ENCODE assay signal across 9 mouse cellular contexts in genomic region chr8:4259805-4260170, GRCm38 (mm10). TPM values are rescaled to one million over a fixed set of nuclear protein-coding genes. Genes with fewer than 3 reads are reported as not detected.
DNase-seq lines count a peak whose midpoint lies in the region; ATAC-seq and TF ChIP-seq lines count a peak whose summit lies in the region.
"Had no signal": no experiment of that assay in that cellular context is flagged by ENCODE, and none has a peak within 500 bp of the region (broad histone marks: within the 10 kb centered on the region; RNA-seq: fewer than 3 reads in every experiment).

No protein-coding gene starts in this region.

- H3K27ac ChIP-seq in heart, embryonic 11.5 days (ENCODE audit: low read depth, low read length): peak overlapping the region; percentile 72; the same call in 1 of the 2 replicates
- H3K27ac ChIP-seq in testis, adult 2 months (ENCODE audit: control insufficient read depth, insufficient read depth, low read depth, low read length): peak overlapping the region; percentile 84; the same call in 1 of the 2 replicates
- no peak overlapping the region for H3K27ac ChIP-seq in liver, embryonic 15.5 days (replicated peaks)
- H3K27ac ChIP-seq: macrophage had no signal

- ATAC-seq in heart, embryonic 11.5 days (replicated peaks; ENCODE audit: insufficient number of reproducible peaks, low FRiP score, low TSS enrichment): no peak
- no peak for ATAC-seq in liver, embryonic 15.5 days (ENCODE audit: insufficient read depth)

- TF ChIP-seq CTCF in testis, adult 2 months (IDR thresholded peaks at IDR 0.05; ENCODE audit: control insufficient read depth, insufficient read depth, insufficient replicate concordance, low read depth, low read length): no peak

- H3K36me3 ChIP-seq in heart, embryonic 11.5 days (ENCODE audit: control insufficient read depth, insufficient read depth, low read length): peaks cover 11% of the 10 kb centered on the region; the same call in 1 of the 2 replicates
- no peaks in the 10 kb centered on the region for H3K36me3 ChIP-seq in testis, adult 2 months (ENCODE audit: control insufficient read depth, insufficient read depth, low read length)
- H3K36me3 ChIP-seq in liver, embryonic 15.5 days (replicated peaks): peaks cover 70% of the 10 kb centered on the region

- TF ChIP-seq POLR2A in testis, adult 2 months (IDR thresholded peaks at IDR 0.05; ENCODE audit: control insufficient read depth, low read depth, low read length): no peak

- no peaks in the 10 kb centered on the region for H3K27me3 ChIP-seq in heart, embryonic 11.5 days (ENCODE audit: control insufficient read depth, insufficient read depth, low read length)
- H3K27me3 ChIP-seq in testis, adult 2 months (ENCODE audit: control insufficient read depth, insufficient read depth, low read length): no peaks in the 10 kb centered on the region
- no peaks in the 10 kb centered on the region for H3K27me3 ChIP-seq in liver, embryonic 15.5 days

- no peaks in the 10 kb centered on the region for H3K9me3 ChIP-seq in heart, embryonic 11.5 days (replicated peaks; ENCODE audit: control insufficient read depth, low read length)
- no peaks in the 10 kb centered on the region for H3K9me3 ChIP-seq in liver, embryonic 15.5 days (replicated peaks)

- peak overlapping the region; percentile 92 for H3K4me2 ChIP-seq in heart, embryonic 11.5 days
- H3K4me2 ChIP-seq in liver, embryonic 15.5 days: peak overlapping the region; percentile 100; the same call in 1 of the 2 replicates

- DNase-seq in heart, postnatal 36 days: no peak
- no peak for DNase-seq in testis, postnatal 10 days (ENCODE audit: low spot score)
- no peak for DNase-seq in urinary bladder, adult 2 months (ENCODE audit: low spot score)
- DNase-seq in spleen, adult 12 weeks (ENCODE audit: low spot score): no peak
- DNase-seq in adrenal gland, postnatal 14 days: no peak

- peaks cover 10% of the 10 kb centered on the region; the same call in 1 of the 2 replicates for H3K4me1 ChIP-seq in heart, embryonic 11.5 days (ENCODE audit: control insufficient read depth, insufficient read depth, low read length)
- peaks cover 13% of the 10 kb centered on the region for H3K4me1 ChIP-seq in testis, adult 2 months (ENCODE audit: control insufficient read depth, insufficient read depth, low read length)
- H3K4me1 ChIP-seq in liver, embryonic 15.5 days (replicated peaks): peaks cover 22% of the 10 kb centered on the region

- H3K4me3 ChIP-seq in heart, embryonic 11.5 days (ENCODE audit: low read depth, low read length): no peak overlapping the region
- peak overlapping the region; percentile 90 for H3K4me3 ChIP-seq in testis, adult 2 months (ENCODE audit: control insufficient read depth, low read depth, low read length)
- no peak overlapping the region for H3K4me3 ChIP-seq in liver, embryonic 15.5 days (replicated peaks)

- 92% methylated on average over 4 of the region's 4 CpGs for WGBS in heart, embryonic 11.5 days (ENCODE audit: insufficient replicate concordance)
- WGBS in liver, embryonic 15.5 days (ENCODE audit: insufficient replicate concordance): 80% methylated on average over 4 of the region's 4 CpGs

- intact Hi-C loops in heart, postnatal 36 days (cut with DNase I): loop anchor here (2.0 to 10.0 kb wide), 7 partner anchors 15 to 745 kb away; partner anchors contain the start of genes Pcp2, Pet100, Pnpla6 and Timm44

- no peak overlapping the region for H3K9ac ChIP-seq in heart, embryonic 11.5 days (ENCODE audit: low read depth, low read length)
- H3K9ac ChIP-seq in liver, embryonic 15.5 days: no peak overlapping the region

RNA-seq across cellular contexts. Expression of gene Ctxn1, which starts 0.7 kb away (rescaled TPM):
- polyA plus RNA-seq in heart, embryonic 11.5 days (2014; fragmentation: Nextera tagmentation; extraction: Ambion mirVana): 33.0 and 33.5 TPM in 2 replicates
- under 1 TPM; 0.57 to 0.97 TPM for total RNA-seq in heart, postnatal 36 days (2021)
- polyA plus RNA-seq in testis, adult 2 months (2012; rRNA removed): 66.4 and 66.8 TPM in 2 replicates
- 1.9 and 2.4 TPM in 2 replicates for polyA plus RNA-seq in liver, embryonic 15.5 days (2015; fragmentation: Nextera tagmentation; extraction: Ambion mirVana)
- 98.2 and 133 TPM in 2 replicates for polyA plus RNA-seq in urinary bladder, adult 2 months (2012; rRNA removed)
- 7.9 and 11.3 TPM in 2 replicates for total RNA-seq in adrenal gland, postnatal 14 days (2021)
- polyA plus RNA-seq: macrophage had no signal

RNA-seq across cellular contexts. Expression of gene Snapc2, which starts 6.9 kb away (rescaled TPM):
- polyA plus RNA-seq in heart, embryonic 11.5 days (2014; fragmentation: Nextera tagmentation; extraction: Ambion mirVana): 41.7 and 45.3 TPM in 2 replicates
- 10 to 100 TPM; 15.6 to 16.4 TPM for total RNA-seq in heart, postnatal 36 days (2021)
- 16.0 and 20.7 TPM in 2 replicates for polyA plus RNA-seq in testis, adult 2 months (2012; rRNA removed)
- 17.8 and 21.8 TPM in 2 replicates for polyA plus RNA-seq in liver, embryonic 15.5 days (2015; fragmentation: Nextera tagmentation; extraction: Ambion mirVana)
- 50.9 and 56.7 TPM in 2 replicates for polyA plus RNA-seq in urinary bladder, adult 2 months (2012; rRNA removed)
- 21.0 and 24.3 TPM in 2 replicates for total RNA-seq in adrenal gland, postnatal 14 days (2021)

RNA-seq across cellular contexts. Expression of gene Tgfbr3l, which starts 11.8 kb away (rescaled TPM):
- polyA plus RNA-seq in heart, embryonic 11.5 days (2014; fragmentation: Nextera tagmentation; extraction: Ambion mirVana): 2.5 and 2.9 TPM in 2 replicates
- total RNA-seq in heart, postnatal 36 days (2021): 1 to 10 TPM; 2.5 to 3.9 TPM
- polyA plus RNA-seq in testis, adult 2 months (2012; rRNA removed): 18.2 and 38.8 TPM in 2 replicates
- 0.36 and 0.68 TPM in 2 replicates for polyA plus RNA-seq in liver, embryonic 15.5 days (2015; fragmentation: Nextera tagmentation; extraction: Ambion mirVana)
- polyA plus RNA-seq in urinary bladder, adult 2 months (2012; rRNA removed): 31.6 and 33.6 TPM in 2 replicates
- 12.2 and 12.4 TPM in 2 replicates for total RNA-seq in adrenal gland, postnatal 14 days (2021)

RNA-seq across cellular contexts. Expression of gene Timm44, which starts 15.9 kb away (rescaled TPM):
- polyA plus RNA-seq in heart, embryonic 11.5 days (2014; fragmentation: Nextera tagmentation; extraction: Ambion mirVana): 76.9 and 79.6 TPM in 2 replicates
- 100 to 1,000 TPM; 107 to 126 TPM for total RNA-seq in heart, postnatal 36 days (2021)
- 52.9 and 56.3 TPM in 2 replicates for polyA plus RNA-seq in testis, adult 2 months (2012; rRNA removed)
- polyA plus RNA-seq in liver, embryonic 15.5 days (2015; fragmentation: Nextera tagmentation; extraction: Ambion mirVana): 27.8 and 31.4 TPM in 2 replicates
- polyA plus RNA-seq in urinary bladder, adult 2 months (2012; rRNA removed): 66.5 and 76.2 TPM in 2 replicates
- total RNA-seq in adrenal gland, postnatal 14 days (2021): 142 and 154 TPM in 2 replicates

RNA-seq across cellular contexts. Expression of gene Gm49320, which starts 21.1 kb away (rescaled TPM):
- 0.07 TPM in 1 of 2 replicates, not detected in the other for polyA plus RNA-seq in heart, embryonic 11.5 days (2014; fragmentation: Nextera tagmentation; extraction: Ambion mirVana)
- total RNA-seq in heart, postnatal 36 days (2021): under 1 TPM in 1 of 2 experiments, not detected in 1; 0.44 TPM
- polyA plus RNA-seq in testis, adult 2 months (2012; rRNA removed): 0.64 and 1.7 TPM in 2 replicates
- 0.10 and 0.17 TPM in 2 replicates for polyA plus RNA-seq in liver, embryonic 15.5 days (2015; fragmentation: Nextera tagmentation; extraction: Ambion mirVana)
- 4.3 and 5.9 TPM in 2 replicates for polyA plus RNA-seq in urinary bladder, adult 2 months (2012; rRNA removed)
- not detected in 2 replicates for total RNA-seq in adrenal gland, postnatal 14 days (2021)

Comparison
In these comparisons a context has a peak if more than half of its experiments do, and no peak if none do; other contexts are left out.
1. RNA of gene Ctxn1, which starts 0.7 kb away (polyA plus RNA-seq): 98.2 to 133 TPM in urinary bladder, adult 2 months, 66.4 to 66.8 TPM in testis, adult 2 months and 33.0 to 33.5 TPM in heart, embryonic 11.5 days; 1.9 to 2.4 TPM in liver, embryonic 15.5 days; every median in the first group is over 10 times any median in the second.